Mouse (Mus musculus): ENCODE measurements around the gene Ano10.

- TF ChIP-seq GATA1 (IDR thresholded peaks at IDR 0.05; ENCODE audit: borderline replicate concordance, low read length), result no peak
- no peak for TF ChIP-seq FLI1 (IDR thresholded peaks at IDR 0.05; ENCODE audit: low read length)
Measured at GRCm38 (mm10) chr9:122263140-122263539, 31.1 kb downstream of the Ano10 start.

All from megakaryocyte, embryonic 14.5 days (primary cell).